Mouse (Mus musculus) telencephalon, adult 2 months (tissue): ENCODE data around the gene Fbxl14.
"Not testable (repeated sequence)": the region's sequence is repeated elsewhere in the genome, so short reads cannot be mapped to it uniquely, and the experiment has no call there.

Experiments
- DNase-seq: peaks from one replicate; pipeline ENCODE4 v3.0.0-alpha.2; 2011; ENCODE audit warnings: low read depth, low spot score

The Fbxl14 gene

DNA sequence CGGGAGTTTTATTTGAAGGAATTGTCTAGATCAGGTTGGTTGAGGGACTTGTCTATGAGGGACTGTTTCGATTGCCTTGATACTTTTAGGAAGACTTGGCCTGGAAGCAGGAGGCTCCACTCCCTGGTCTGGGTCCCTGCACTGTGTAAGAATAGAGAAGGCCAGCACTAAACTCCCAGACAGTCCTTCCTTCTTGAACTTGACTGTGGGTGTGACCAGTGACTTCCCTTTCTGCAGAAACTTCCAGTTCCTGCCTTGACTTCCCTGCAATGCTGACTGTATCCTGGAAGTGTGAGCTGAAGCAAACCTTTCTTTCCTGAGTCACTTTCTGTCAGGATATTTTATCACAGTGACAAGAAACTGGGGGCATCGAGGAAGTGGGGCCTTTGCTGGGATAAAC is 8.7 kb upstream of the Fbxl14 start:
- DNase-seq: no peak

- DNase-seq: no peak
These were observed 7.3 kb upstream of the Fbxl14 start for GRCm38 (mm10) chr6:119472135-119472534.

- no peak for DNase-seq
These were observed 6.8 kb upstream of the Fbxl14 start for GRCm38 (mm10) chr6:119472705-119473104.

GRCm38 (mm10) chr6:119473446-119473845 is 6.0 kb upstream of the Fbxl14 start:
- DNase-seq: no peak

DNA sequence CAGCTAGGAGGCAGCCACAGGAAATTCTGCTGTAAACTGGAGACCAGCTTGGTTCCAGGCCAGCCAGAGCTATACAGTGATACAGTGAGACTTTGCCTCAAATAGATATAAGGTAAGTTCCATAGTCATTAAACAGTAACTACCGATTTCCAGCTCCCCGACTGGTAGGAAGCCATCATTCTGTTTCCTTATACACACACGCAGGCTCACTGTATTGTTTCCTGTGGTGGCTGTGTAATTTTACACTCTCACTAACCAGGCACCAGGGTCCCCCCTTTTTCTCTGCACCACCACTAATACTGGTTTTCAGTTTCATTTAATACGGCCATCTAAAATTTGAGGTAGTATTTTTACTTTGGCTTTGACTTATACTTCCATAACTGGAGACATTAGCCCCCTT is 5.5 kb upstream of the Fbxl14 start:
- DNase-seq: no peak

- no peak for DNase-seq
These were observed 3.5 kb upstream of the Fbxl14 start for GRCm38 (mm10) chr6:119475988-119476387.

GRCm38 (mm10) chr6:119477686-119478310 is 1.7 kb upstream of the Fbxl14 start:
- DNase-seq: no peak

DNA sequence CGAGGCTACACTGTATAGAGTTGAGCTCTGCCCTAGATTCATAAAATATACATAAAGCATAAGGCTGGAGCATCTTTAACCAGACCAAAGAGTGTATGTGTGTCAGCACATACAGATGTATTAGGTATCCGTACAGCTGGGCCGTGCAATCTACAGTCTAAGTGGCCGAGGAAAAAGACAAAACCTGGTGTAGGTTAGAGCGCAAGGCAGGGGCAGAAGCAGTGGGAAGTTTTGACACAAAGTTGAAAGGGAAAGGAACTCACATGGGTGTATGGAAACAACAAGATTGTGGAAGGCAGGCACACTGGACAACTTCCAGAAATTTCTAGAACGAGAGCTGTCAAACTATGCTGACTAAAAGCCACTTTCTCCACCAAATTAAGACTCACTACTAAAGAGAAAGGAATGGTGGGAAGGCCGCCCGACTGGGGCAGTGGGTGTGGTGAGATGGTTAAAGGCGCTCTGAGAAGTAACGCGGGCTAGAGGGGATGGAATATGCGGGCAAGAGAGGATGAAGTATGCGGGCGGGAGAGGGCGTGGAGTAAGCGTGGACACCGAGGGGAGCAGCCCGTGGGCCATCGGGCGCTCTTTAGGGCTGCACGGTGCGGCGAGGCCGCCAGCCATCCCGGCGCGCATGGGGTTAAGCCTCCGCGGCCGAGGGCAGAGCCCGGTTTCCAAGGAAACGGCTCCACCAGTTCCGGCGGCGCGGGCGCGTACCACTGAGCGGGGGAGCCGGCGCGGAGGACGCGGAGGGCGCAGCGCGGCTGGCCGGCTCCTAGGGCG is 717 bp upstream of the Fbxl14 start:
- peak; percentile 69 for DNase-seq

DNA sequence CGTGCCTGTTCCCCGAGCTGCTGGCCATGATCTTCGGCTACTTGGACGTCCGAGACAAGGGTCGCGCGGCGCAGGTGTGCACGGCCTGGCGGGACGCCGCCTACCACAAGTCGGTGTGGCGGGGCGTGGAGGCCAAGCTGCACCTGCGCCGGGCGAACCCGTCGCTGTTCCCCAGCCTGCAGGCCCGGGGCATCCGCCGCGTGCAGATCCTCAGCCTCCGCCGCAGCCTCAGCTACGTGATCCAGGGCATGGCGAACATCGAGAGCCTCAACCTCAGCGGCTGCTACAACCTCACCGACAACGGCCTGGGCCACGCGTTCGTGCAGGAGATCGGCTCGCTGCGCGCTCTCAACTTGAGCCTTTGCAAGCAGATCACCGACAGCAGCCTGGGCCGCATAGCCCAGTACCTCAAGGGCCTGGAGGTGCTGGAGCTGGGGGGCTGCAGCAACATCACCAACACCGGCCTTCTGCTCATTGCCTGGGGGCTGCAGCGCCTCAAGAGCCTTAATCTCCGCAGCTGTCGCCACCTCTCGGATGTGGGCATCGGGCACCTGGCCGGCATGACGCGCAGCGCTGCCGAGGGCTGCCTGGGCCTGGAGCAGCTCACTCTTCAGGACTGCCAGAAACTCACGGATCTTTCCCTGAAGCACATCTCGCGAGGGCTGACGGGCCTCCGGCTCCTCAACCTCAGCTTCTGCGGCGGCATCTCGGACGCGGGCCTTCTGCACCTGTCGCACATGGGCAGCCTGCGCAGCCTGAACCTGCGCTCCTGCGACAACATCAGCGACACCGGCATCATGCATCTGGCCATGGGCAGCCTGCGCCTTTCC is 623 bp downstream of the Fbxl14 start:
- DNase-seq: no peak

GRCm38 (mm10) chr6:119480706-119481331 is 1.4 kb downstream of the Fbxl14 start:
- DNase-seq: no peak

DNA sequence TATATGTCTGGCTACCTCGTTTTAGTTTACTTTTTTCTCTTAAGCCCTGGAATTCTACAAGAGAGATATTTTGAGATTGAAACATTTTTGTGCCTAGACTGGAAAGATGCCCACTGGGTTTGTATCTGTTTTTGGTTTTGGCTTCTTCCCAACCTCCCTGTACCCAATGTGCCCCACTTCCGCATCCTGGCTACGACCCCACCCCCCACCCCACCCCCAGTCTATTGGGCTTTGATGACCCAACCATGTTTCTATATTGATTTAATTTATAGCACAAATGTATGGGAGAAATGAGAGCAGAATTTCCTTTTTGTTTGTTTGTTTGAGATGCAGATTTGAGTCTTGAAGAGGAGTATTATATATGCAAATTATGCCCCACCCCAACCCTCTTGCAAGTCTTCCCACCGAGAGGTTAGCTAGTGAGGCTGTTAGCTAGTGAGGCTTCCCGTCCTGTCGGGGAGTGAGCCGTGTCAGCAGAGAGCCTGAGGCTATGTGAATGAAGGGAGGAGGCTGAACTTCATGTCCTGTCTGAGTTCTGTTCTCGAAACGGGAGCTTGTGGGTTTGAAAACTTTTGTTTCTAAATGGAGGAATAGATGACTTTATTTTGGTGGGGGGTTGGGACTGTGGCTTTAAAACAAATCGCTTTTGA is 2.4 kb downstream of the Fbxl14 start:
- not testable (repeated sequence) for DNase-seq

GRCm38 (mm10) chr6:119482958-119483600 is 3.6 kb downstream of the Fbxl14 start:
- no peak for DNase-seq

- DNase-seq: no peak
These were observed 6.0 kb downstream of the Fbxl14 start for GRCm38 (mm10) chr6:119485486-119485885.

DNA sequence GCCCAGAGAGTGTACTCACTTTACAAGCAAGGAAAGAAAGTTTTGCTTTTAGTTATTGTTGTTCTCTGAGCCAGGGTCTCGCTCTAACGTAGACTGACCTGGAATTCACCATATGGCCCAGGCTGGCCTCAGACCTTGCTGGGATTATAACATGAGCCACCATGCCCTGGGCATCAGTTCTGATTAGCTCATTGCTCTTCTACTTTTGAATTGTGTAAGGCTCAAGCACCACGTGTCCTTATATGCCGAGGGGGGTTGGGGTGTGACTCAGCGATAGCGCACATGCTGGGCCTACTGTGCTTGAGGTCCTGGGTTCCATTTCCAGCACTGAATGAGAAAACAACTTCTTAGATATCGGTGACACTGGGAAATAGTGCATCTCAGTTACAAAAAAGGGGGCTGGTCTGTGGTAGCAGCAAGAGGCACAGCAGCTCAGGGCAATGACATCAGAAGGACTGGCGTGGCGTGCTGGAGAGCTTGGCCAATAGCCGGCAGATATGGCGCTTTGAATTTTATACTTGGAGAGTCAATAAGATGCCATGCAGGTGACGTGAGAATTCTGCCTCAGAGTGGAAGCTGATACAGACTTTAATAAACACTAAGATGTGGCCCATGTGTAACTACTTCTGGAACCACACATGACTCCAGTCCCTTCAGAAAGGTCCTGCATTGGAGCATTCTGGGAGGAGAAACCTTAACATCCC is 7.1 kb downstream of the Fbxl14 start:
- no peak for DNase-seq

DNA sequence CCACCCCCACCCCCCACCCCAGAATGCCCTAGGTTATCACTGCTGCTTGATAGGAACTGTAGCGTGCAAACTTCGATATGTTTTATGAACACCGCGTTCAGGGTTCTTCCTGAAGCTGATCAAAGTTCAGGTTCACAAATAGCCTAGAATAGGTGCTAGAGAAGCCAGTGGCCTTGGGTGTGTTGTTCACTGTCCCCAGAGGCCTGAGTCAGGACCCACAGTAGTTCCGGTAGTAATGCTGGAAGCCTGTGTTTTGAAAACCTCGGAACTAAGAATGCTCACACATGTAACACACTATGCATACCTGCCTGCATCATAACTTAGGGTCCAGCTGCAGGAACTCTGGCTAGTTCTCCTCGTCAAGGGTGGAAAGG is 7.6 kb downstream of the Fbxl14 start:
- DNase-seq: no peak

DNA sequence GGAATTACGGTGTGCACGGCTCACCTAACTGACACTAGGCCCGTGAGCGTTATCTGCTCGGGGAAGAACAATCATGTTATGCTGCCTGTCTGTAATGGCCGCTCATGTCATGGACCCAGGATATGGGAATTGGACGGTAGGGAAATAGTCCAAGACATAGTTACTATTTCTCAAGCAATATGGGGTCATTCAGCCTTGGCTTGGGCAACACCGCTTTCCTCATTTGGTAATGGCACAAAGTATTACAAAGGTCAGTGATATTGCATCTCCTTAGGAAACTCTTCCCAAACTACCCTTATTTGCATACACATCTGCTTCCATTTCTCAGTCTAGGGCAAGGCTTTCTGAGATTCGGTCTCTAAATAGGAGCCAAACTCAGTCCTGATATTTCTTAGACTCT is 8.2 kb downstream of the Fbxl14 start:
- no peak for DNase-seq

DNA sequence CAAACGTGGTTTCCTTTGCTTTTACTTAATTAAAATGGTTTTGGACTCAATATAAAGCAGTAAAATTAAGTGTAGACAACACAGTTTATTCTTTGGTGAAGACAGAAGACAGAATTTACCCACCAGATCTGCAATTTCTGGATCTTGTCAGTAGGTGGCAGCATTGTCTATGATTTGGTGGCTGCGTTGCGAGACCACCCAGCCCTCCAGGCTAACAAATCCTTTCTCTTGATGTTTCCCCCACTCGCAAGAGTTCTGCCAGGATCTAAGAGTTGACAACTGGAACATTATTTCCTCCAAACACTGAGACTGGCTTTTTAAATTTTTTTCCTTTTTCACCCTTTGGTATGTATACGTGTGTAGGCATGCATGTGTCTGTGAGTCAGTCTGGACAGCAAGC is 10.3 kb downstream of the Fbxl14 start:
- no peak for DNase-seq

GRCm38 (mm10) chr6:119490549-119490948 is 11.1 kb downstream of the Fbxl14 start:
- no peak for DNase-seq

DNA sequence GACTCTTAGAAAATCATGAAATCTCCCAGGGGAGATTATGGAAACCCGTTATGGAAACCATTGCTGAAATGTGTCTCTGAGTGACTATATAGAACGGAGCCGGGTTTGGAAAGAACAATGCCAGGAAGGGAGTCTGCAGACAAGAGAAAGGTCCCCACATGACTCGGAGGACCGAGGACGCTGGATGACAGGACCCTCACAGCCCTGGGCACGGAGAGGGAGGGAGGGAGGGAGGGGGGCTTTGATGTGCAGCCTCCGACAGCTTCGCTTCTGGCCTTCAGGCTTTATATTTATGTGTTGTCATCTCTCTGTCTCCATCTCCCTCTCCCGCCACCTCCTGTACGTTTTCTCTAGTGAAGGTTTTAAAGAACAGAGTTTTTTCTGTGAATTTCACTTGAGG is 11.5 kb downstream of the Fbxl14 start:
- DNase-seq: no peak

- no peak for DNase-seq
These were observed 12.6 kb downstream of the Fbxl14 start for GRCm38 (mm10) chr6:119491997-119492629.
